Mouse (Mus musculus): ENCODE data around the gene Micall2. TPM values are rescaled to one million over a fixed set of nuclear protein-coding genes. Genes with fewer than 3 reads are reported as not detected.
A peak's percentile ranks its signal among the peaks of the same experiment; 100 is the strongest.
"Not testable (repeated sequence)": the region's sequence is repeated elsewhere in the genome, so short reads cannot be mapped to it uniquely, and the experiment has no call there.

The Micall2 gene
- polyA plus RNA-seq, 1 experiment: 2.6 TPM

- WGBS: 38% methylated on average over 2 of the region's 2 CpGs
- Histone ChIP-seq H3K27ac (ENCODE audit: insufficient read depth, low read length) (no peak overlapping the region), H3K27me3 (ENCODE audit: control insufficient read depth, insufficient read depth, low read length) (no peaks in the 10 kb centered on the region), H3K4me1 (ENCODE audit: control insufficient read depth, insufficient read depth, low read length) (no peaks in the 10 kb centered on the region; the same call in 1 of the 2 replicates), H3K4me3 (replicated peaks; ENCODE audit: insufficient read depth, low read depth, low read length) (no peak overlapping the region)
- no peak for TF ChIP-seq CTCF (IDR thresholded peaks at IDR 0.05; ENCODE audit: borderline replicate concordance, insufficient read depth, low read depth, low read length)
- TF ChIP-seq POLR2A (IDR thresholded peaks at IDR 0.05; ENCODE audit: borderline replicate concordance, insufficient read depth, low read length): no peak
- no peak for DNase-seq
These were observed 20.4 kb upstream of the Micall2 start for GRCm38 (mm10) chr5:139756586-139756985.

DNA sequence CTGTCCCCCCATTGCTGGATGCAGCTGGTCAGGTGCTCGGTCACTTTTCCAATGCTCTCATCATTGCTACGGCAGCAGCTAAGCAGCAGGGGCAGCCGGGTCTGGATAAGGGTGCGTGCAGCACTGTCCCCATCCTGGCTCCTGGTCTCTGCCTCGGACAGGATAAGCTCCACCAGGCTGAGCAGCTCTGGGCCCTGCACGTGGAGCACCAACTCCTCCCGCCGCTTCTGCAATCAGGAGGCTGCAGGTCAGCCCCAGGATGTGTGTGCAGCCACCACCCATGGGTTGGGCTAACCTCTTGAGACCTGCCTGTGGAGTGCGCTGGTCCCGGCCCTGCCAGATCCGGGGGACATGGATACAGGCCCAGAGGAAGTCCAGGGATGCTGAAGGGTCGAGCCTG, 20.0 kb upstream of the Micall2 start:
- no peaks in the 10 kb centered on the region; the same call in 1 of the 2 replicates for H3K4me1 ChIP-seq (ENCODE audit: control insufficient read depth, insufficient read depth, low read length)
- H3K4me3 ChIP-seq (replicated peaks; ENCODE audit: insufficient read depth, low read depth, low read length): no peak overlapping the region
- peak in 1 of 2 experiments; percentile 11 for DNase-seq
- no peaks in the 10 kb centered on the region for H3K27me3 ChIP-seq (ENCODE audit: control insufficient read depth, insufficient read depth, low read length)
- 83% methylated on average over 12 of the region's 12 CpGs for WGBS
- TF ChIP-seq CTCF (IDR thresholded peaks at IDR 0.05; ENCODE audit: borderline replicate concordance, insufficient read depth, low read depth, low read length) (no peak), POLR2A (IDR thresholded peaks at IDR 0.05; ENCODE audit: borderline replicate concordance, insufficient read depth, low read length) (no peak)
- H3K27ac ChIP-seq (ENCODE audit: insufficient read depth, low read length): no peak overlapping the region

GRCm38 (mm10) chr5:139754753-139755152, 18.6 kb upstream of the Micall2 start:
- 9% methylated on average over 12 of the region's 12 CpGs for WGBS
- no peak overlapping the region for H3K27ac ChIP-seq (ENCODE audit: insufficient read depth, low read length)
- TF ChIP-seq POLR2A (IDR thresholded peaks at IDR 0.05; ENCODE audit: borderline replicate concordance, insufficient read depth, low read length): no peak
- TF ChIP-seq CTCF (IDR thresholded peaks at IDR 0.05; ENCODE audit: borderline replicate concordance, insufficient read depth, low read depth, low read length): peak; percentile 69

GRCm38 (mm10) chr5:139750535-139750934, 14.4 kb upstream of the Micall2 start:
- DNase-seq: peak; percentile 45 to 72
- TF ChIP-seq POLR2A (IDR thresholded peaks at IDR 0.05; ENCODE audit: borderline replicate concordance, insufficient read depth, low read length) (no peak), CTCF (IDR thresholded peaks at IDR 0.05; ENCODE audit: borderline replicate concordance, insufficient read depth, low read depth, low read length) (peak; percentile 91)
- Histone ChIP-seq H3K4me1 (ENCODE audit: control insufficient read depth, insufficient read depth, low read length) (no peaks in the 10 kb centered on the region), H3K27me3 (ENCODE audit: control insufficient read depth, insufficient read depth, low read length) (no peaks in the 10 kb centered on the region), H3K27ac (ENCODE audit: insufficient read depth, low read length) (no peak overlapping the region), H3K4me3 (replicated peaks; ENCODE audit: insufficient read depth, low read depth, low read length) (no peak overlapping the region)

More at GRCm38 (mm10) chr5:139754753-139755152, 18.6 kb upstream of the Micall2 start:
- DNase-seq: peak; percentile 59 to 65
- Histone ChIP-seq H3K27me3 (ENCODE audit: control insufficient read depth, insufficient read depth, low read length) (no peaks in the 10 kb centered on the region), H3K4me1 (ENCODE audit: control insufficient read depth, insufficient read depth, low read length) (no peaks in the 10 kb centered on the region; the same call in 1 of the 2 replicates), H3K4me3 (replicated peaks; ENCODE audit: insufficient read depth, low read depth, low read length) (no peak overlapping the region)

GRCm38 (mm10) chr5:139749413-139750125, 13.4 kb upstream of the Micall2 start:
- DNase-seq: no peak
- Histone ChIP-seq H3K4me1 (ENCODE audit: control insufficient read depth, insufficient read depth, low read length) (no peaks in the 10 kb centered on the region), H3K4me3 (replicated peaks; ENCODE audit: insufficient read depth, low read depth, low read length) (no peak overlapping the region), H3K27me3 (ENCODE audit: control insufficient read depth, insufficient read depth, low read length) (no peaks in the 10 kb centered on the region), H3K27ac (ENCODE audit: insufficient read depth, low read length) (no peak overlapping the region)
- 58% methylated on average over 16 of the region's 16 CpGs for WGBS
- TF ChIP-seq CTCF (IDR thresholded peaks at IDR 0.05; ENCODE audit: borderline replicate concordance, insufficient read depth, low read depth, low read length) (no peak), POLR2A (IDR thresholded peaks at IDR 0.05; ENCODE audit: borderline replicate concordance, insufficient read depth, low read length) (no peak)

GRCm38 (mm10) chr5:139745771-139746170, 9.6 kb upstream of the Micall2 start:
- H3K4me1 ChIP-seq (ENCODE audit: control insufficient read depth, insufficient read depth, low read length): no peaks in the 10 kb centered on the region
- no peaks in the 10 kb centered on the region for H3K27me3 ChIP-seq (ENCODE audit: control insufficient read depth, insufficient read depth, low read length)
- H3K4me3 ChIP-seq (replicated peaks; ENCODE audit: insufficient read depth, low read depth, low read length): no peak overlapping the region
- H3K27ac ChIP-seq (ENCODE audit: insufficient read depth, low read length): no peak overlapping the region
- WGBS: 8% methylated on average over 3 of the region's 3 CpGs
- TF ChIP-seq POLR2A (IDR thresholded peaks at IDR 0.05; ENCODE audit: borderline replicate concordance, insufficient read depth, low read length) (no peak), CTCF (IDR thresholded peaks at IDR 0.05; ENCODE audit: borderline replicate concordance, insufficient read depth, low read depth, low read length) (peak; percentile 79)
- peak; percentile 48 to 54 for DNase-seq

DNA sequence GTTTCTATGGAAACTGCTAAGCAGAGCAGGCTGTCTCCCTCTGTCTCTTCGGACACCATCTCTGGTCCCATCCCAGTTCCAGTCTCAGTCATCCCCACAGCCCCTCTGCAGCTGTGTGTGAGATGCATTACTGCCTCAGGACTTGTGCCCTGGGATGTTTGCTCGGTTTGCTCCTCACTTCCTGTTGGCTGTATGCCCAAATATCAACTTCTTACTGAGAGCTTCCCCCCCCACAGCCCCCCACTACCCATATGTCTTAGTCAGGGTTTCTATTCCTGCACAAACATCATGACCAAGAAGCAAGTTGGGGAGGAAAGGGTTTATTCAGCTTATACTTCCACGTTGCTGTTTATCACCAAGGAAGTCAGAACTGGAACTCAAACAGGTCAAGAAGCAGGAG, 6.5 kb upstream of the Micall2 start:
- not testable (repeated sequence) for H3K4me3 ChIP-seq (replicated peaks; ENCODE audit: insufficient read depth, low read depth, low read length); DNase-seq; H3K27ac ChIP-seq (ENCODE audit: insufficient read depth, low read length); H3K4me1 ChIP-seq (ENCODE audit: control insufficient read depth, insufficient read depth, low read length); H3K27me3 ChIP-seq (ENCODE audit: control insufficient read depth, insufficient read depth, low read length)
- 50% methylated on average over 3 of the region's 3 CpGs for WGBS

GRCm38 (mm10) chr5:139738592-139739315, 2.6 kb upstream of the Micall2 start:
- no peak for DNase-seq
- TF ChIP-seq POLR2A (IDR thresholded peaks at IDR 0.05; ENCODE audit: borderline replicate concordance, insufficient read depth, low read length) (no peak), CTCF (IDR thresholded peaks at IDR 0.05; ENCODE audit: borderline replicate concordance, insufficient read depth, low read depth, low read length) (no peak)
- no peaks in the 10 kb centered on the region; the same call in 1 of the 2 replicates for H3K4me1 ChIP-seq (ENCODE audit: control insufficient read depth, insufficient read depth, low read length)

More at GRCm38 (mm10) chr5:139738592-139739315, 2.6 kb upstream of the Micall2 start:
- H3K27me3 ChIP-seq (ENCODE audit: control insufficient read depth, insufficient read depth, low read length): no peaks in the 10 kb centered on the region
- WGBS: 82% methylated on average over 7 of the region's 7 CpGs
- H3K27ac ChIP-seq (ENCODE audit: insufficient read depth, low read length): no peak overlapping the region
- H3K4me3 ChIP-seq (replicated peaks; ENCODE audit: insufficient read depth, low read depth, low read length): no peak overlapping the region
